Mouse (Mus musculus) left cerebral cortex, postnatal 4 days (tissue): ENCODE measurements at regions not wholly inside any gene's neighbourhood (a gene's known extent, or its start where the extent isn't known, plus 50 kb on each side); places are given as distances from the start of the nearest gene placed in this dataset.
"Not testable (repeated sequence)": the region's sequence is repeated elsewhere in the genome, so short reads cannot be mapped to it uniquely, and the experiment has no call there.

Source experiments
- DNase-seq: peaks from one replicate; pipeline ENCODE4 v3.0.0-alpha.2; 2022
- intact Hi-C: fragments of 180-260 bp; cut with DNase I; formaldehyde crosslinking; loops from one replicate; pipeline ENCODE4 v1.15.1; 2025

GRCm38 (mm10) chrX:135112109-135112508 is 65.3 kb downstream of the Gm15023 start:
- DNase-seq = peak; percentile 25

GRCm38 (mm10) chrX:135110866-135111265 is 66.6 kb downstream of the Gm15023 start:
- intact Hi-C loops = not testable (repeated sequence)
- DNase-seq = peak; percentile 60

More at GRCm38 (mm10) chrX:135112109-135112508, 65.3 kb downstream of the Gm15023 start:
- intact Hi-C loops = not testable (repeated sequence)

GRCm38 (mm10) chrX:135101594-135101993 is 75.8 kb downstream of the Gm15023 start:
- intact Hi-C loops = no loop called here
- peak; percentile 52 for DNase-seq

GRCm38 (mm10) chrX:135098101-135098500 is 79.3 kb downstream of the Gm15023 start:
- intact Hi-C loops = no loop called here
- no peak for DNase-seq

GRCm38 (mm10) chrX:135096206-135096605 is 81.2 kb downstream of the Gm15023 start:
- no peak for DNase-seq
- intact Hi-C loops = no loop called here

GRCm38 (mm10) chrX:135091074-135091473 is 82.1 kb upstream of the Zmat1 start:
- DNase-seq = peak; percentile 40
- intact Hi-C loops = not testable (repeated sequence)

- intact Hi-C loops = not testable (repeated sequence)
- DNase-seq = peak; percentile 2
Measured at GRCm38 (mm10) chrX:135087068-135087579, 78.1 kb upstream of the Zmat1 start.

- DNase-seq, intact Hi-C loops: not testable (repeated sequence)
Measured at GRCm38 (mm10) chrX:135086564-135086963, 77.6 kb upstream of the Zmat1 start.

- intact Hi-C loops, DNase-seq: not testable (repeated sequence)
Measured at GRCm38 (mm10) chrX:135085770-135086553, 77.0 kb upstream of the Zmat1 start.

- DNase-seq = no peak
- intact Hi-C loops = no loop called here
Measured at GRCm38 (mm10) chrX:135080380-135081158, 71.6 kb upstream of the Zmat1 start.

GRCm38 (mm10) chrX:135079388-135079787 is 70.4 kb upstream of the Zmat1 start:
- no peak for DNase-seq
- intact Hi-C loops = no loop called here

GRCm38 (mm10) chrX:135075903-135076302 is 66.9 kb upstream of the Zmat1 start:
- no peak for DNase-seq
- intact Hi-C loops = no loop called here

- intact Hi-C loops = no loop called here
Measured at GRCm38 (mm10) chrX:135069448-135069847, 60.4 kb upstream of the Zmat1 start.

GRCm38 (mm10) chrX:135060184-135060583 is 51.2 kb upstream of the Zmat1 start:
- intact Hi-C loops = no loop called here
- no peak for DNase-seq

More at GRCm38 (mm10) chrX:135069448-135069847, 60.4 kb upstream of the Zmat1 start:
- DNase-seq = no peak

GRCm38 (mm10) chrX:135058949-135059348 is 49.9 kb upstream of the Zmat1 start:
- intact Hi-C loops = no loop called here
- no peak for DNase-seq
